Mouse (Mus musculus): ENCODE measurements around the gene Fezf2.

GRCm38 (mm10) chr14:12397561-12397960, 49.6 kb upstream of the Fezf2 start:
- TF ChIP-seq POLR2A (IDR thresholded peaks at IDR 0.05; ENCODE audit: control insufficient read depth, low read depth, low read length) (no peak), CTCF (IDR thresholded peaks at IDR 0.05; ENCODE audit: control insufficient read depth, insufficient read depth, insufficient replicate concordance, low read depth, low read length) (no peak)

Data from testis, adult 2 months (tissue).